Mouse (Mus musculus) small intestine, adult 2 months (tissue): ENCODE measurements around the gene Acsm2.

Experiments
- CTCF ChIP-seq: fragments of 200-500 bp; IDR thresholded peaks from 2 replicates; pipeline ENCODE4 v1.5.1; 2012; ENCODE audit warnings: low read depth, mild to moderate bottlenecking, control low read depth, inconsistent platforms, low read length, moderate library complexity, mixed read lengths; ENCODE audit not compliant: insufficient replicate concordance, insufficient read length; ENCODE audit errors: extremely low read depth
- POLR2A ChIP-seq: fragments of 200-500 bp; IDR thresholded peaks from 2 replicates; pipeline ENCODE4 v1.6.1; 2012; ENCODE audit warnings: low read depth, mild to moderate bottlenecking, control low read depth, inconsistent platforms, low read length, moderate library complexity

GRCm38 (mm10) chr7:119560452-119560835, 6.3 kb downstream of the Acsm2 start:
- TF ChIP-seq CTCF (no peak), POLR2A (no peak)
